Mouse (Mus musculus) mature B cell (primary cell): ENCODE data around the gene Igf1r.

Experiments
- in situ Hi-C: fragments of 300-500 bp; cut with MboI; formaldehyde crosslinking; loops from 2 replicates; pipeline ENCODE4 v1.14.3; 2019

Igf1r gene

GRCm38 (mm10) chr7:68006496-68006895 lies 53.9 kb downstream of the Igf1r start:
- in situ Hi-C loops = no loop called here

DNA sequence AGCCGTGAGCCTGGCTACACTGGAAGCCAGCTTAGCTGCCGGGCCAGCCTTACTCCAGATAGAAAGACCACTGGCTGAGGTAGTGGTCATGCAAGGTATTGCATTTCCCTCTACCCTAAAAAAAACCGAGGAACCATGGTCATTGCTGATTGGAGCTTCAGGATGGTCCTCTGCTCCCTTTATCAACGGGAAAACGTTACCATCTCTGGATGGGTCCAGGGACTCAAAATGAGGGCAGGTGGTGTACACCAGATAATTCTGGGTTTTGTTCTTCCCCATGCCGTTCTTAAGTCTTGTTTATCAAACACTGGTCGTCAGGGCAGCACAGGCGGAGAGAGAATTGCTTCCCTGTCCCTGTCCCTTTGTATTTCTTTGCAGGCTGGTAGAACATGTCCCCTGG lies 57.0 kb downstream of the Igf1r start:
- in situ Hi-C loops = no loop called here

DNA sequence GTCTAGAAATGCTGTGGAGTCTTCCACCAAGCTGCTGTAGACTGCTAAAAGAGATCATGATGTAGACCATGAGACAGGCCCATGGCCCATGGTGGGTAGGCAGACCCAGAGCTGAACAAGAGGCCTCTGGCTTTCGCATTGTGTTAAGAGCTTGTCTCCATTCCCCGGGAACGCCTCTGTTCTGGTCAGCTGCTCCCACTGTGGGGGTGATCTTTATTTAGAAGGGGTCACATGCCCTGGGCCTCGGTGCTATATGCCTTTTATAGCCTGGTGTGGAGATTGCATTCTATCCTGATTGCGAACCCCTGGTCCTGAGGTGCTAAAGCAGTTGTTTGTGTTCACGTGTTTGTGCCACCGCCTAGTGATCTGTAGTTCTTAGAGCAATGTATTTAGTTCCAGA lies 57.5 kb downstream of the Igf1r start:
- in situ Hi-C loops = no loop called here

GRCm38 (mm10) chr7:68010802-68011201 lies 58.2 kb downstream of the Igf1r start:
- in situ Hi-C loops = no loop called here

DNA sequence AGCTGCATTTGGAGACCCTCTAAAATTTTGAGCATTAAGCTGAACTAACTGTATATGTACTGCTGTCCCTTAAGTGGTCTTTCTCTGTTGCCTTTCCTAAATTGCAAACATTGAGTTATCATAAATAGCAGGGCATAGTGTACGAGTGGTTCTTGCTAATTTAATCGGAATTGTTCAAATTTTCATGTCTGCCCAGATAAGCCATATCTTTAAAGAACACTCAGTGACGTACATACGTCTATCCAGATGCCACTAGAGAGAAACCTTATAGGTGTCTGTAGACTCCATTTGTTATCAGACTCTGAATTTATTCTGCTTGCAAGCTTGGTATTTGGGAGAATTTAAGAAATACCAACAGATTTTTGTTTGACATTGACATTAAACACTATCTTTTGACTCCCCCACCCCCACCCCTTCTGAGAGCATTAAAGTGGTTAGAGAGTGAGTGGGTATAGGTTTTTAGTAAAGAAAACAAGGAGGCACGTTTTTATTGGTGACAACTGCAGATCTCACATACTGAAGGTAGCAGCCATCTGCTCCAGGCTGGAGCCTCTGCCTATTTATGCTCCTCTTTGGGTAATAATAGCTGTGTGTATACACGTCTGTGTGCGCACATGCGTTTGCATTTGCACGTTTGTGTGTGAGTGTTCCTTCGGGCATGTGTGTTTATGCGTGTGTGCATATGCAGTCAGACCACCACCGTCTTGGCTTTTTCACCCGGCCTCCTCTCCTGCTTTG lies 58.9 kb downstream of the Igf1r start:
- in situ Hi-C loops = no loop called here

DNA sequence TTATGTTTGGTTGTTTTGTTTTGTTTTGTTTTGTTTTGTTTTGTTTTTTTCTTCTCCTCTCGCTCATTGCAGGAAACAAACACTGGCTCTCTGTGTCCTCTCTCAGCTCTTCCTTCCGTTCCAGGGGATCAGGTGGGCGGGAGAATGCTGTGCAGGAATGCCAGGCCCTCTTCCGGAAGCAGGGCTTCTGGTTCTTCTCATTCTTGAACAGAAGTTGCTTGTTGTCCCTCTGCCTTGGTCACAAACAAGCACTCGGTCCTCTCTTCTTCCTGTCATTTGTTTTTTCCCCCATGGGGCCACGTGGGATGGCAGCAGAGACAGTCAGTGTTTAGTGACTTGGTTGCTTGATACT lies 59.5 kb downstream of the Igf1r start:
- in situ Hi-C loops = no loop called here

DNA sequence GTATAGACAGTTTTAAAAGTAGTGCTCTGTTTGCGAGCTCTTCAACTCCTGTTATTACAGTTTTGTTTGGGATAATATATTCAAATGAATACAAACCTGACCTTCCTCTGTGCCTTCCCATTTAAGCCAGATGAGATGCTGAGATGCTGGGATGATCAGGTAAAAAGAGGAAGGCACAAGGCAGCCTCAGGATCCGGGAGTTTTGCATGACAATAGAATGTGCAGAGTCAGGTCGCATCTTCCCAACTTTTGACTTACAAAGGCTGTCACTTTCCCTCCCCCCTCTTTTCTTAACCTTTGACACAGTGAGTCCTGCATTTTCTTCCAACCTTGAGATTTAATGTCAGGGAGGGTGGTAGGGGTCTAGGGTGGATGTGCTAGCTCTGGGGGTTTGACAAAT lies 61.9 kb downstream of the Igf1r start:
- in situ Hi-C loops = no loop called here

DNA sequence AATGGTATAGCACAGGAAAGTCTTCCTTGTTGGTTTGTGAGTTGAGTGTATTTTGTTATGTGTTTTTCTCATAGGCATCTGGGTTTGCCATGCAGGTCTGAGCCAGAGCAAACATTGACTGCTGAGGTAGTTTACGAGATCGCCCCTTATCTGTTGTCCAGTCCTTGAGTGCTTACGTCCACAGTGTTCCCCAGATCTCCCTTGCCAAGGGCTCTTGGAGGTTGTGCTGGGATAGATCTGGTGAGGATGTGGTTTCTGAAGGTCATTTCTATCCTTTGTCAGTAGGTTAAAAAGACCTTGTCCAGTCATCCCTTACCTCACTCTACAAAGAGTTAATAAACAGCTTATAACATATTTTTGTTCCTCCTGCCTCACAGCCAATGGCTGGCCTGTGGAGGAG lies 62.8 kb downstream of the Igf1r start:
- in situ Hi-C loops = no loop called here

GRCm38 (mm10) chr7:68018038-68018437 lies 65.4 kb downstream of the Igf1r start:
- in situ Hi-C loops = no loop called here

GRCm38 (mm10) chr7:68020556-68020955 lies 67.9 kb downstream of the Igf1r start:
- in situ Hi-C loops = no loop called here

DNA sequence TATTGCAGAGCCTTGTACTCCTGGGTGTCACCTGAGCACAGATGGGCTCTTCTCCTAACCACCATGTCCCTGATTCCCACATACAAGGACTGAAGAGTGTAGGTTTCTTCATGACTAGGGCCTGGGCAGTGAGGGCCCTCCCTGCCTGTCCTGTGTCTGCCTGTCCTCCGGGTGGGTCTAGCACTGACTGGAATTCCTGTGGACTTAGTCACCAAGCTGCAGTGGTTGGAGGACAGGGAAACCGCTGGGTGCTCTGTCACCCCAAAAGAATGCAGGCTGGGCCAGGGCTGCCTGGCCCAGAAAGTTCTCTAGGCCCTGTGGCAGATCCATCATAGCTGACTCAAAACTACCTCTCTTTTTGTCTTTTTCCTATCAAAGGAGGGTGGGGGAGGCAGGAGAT lies 69.1 kb downstream of the Igf1r start:
- in situ Hi-C loops = no loop called here

GRCm38 (mm10) chr7:68022188-68022587 lies 69.6 kb downstream of the Igf1r start:
- in situ Hi-C loops = no loop called here

- in situ Hi-C loops = no loop called here
Observed at GRCm38 (mm10) chr7:68023882-68024281, 71.3 kb downstream of the Igf1r start.

- in situ Hi-C loops = no loop called here
Observed at GRCm38 (mm10) chr7:68024625-68025024, 72.0 kb downstream of the Igf1r start.

GRCm38 (mm10) chr7:68025396-68025795 lies 72.8 kb downstream of the Igf1r start:
- in situ Hi-C loops = no loop called here

DNA sequence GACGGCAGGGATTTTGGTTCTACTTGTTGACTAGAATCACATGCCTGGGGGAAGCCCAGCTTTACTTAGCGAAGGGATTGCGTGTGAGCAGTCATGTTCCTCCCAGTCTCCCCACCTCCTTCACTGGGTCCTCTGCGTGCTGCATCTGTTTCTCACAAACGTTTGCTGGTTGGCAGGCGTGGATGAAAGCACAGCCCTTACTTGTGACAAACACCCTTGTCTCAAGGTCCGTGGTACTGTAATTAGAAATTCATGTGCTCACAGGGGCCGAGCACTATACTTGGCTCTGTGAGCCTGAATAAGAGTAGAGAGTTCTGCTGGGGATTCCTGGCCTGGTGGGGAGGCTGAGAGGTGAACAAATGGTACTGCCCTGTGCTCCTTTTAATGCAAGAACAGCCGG lies 73.4 kb downstream of the Igf1r start:
- in situ Hi-C loops = no loop called here

DNA sequence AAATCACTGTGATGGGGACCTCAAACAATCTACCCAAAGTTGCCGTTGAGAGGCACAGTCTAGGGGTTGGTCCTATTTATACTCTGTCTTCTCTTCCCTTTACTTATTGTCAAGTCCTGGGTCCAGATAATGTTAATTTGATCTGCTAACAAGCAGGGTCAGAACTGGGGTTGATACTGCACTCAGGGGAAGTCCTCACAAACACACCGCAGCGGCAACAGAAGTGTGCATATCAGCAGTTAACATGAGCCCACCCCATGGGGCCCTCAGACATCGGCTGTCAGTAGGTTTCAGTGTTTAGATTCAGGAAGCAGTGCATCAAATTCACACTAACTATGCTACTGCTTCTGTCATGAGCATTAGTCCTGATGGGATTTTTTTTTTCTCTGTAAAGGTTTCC lies 75.5 kb downstream of the Igf1r start:
- in situ Hi-C loops = no loop called here

GRCm38 (mm10) chr7:68030846-68031245 lies 78.2 kb downstream of the Igf1r start:
- in situ Hi-C loops = no loop called here

DNA sequence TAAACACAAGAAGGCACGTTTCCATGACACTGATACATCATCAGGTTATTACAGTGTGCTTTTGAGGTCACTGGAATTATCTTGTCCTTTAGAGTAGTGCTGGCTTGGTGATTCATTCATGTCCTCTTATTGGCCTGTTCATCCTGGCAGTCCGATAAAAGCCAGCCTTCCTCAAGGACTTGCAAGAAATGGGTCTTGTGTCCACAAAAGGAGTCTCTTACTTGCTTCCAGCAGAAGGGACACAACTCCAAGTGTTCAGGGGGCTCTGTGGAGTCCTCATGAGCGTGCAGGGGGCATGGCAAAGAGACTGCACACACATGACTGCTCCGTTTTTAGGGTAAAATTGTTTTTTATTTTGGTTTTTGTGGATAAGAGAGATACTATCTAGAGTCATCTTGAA lies 83.9 kb downstream of the Igf1r start:
- in situ Hi-C loops = no loop called here

- in situ Hi-C loops = no loop called here
Observed at GRCm38 (mm10) chr7:68038846-68039245, 86.2 kb downstream of the Igf1r start.

- in situ Hi-C loops = no loop called here
Observed at GRCm38 (mm10) chr7:68039550-68039949, 86.9 kb downstream of the Igf1r start.

DNA sequence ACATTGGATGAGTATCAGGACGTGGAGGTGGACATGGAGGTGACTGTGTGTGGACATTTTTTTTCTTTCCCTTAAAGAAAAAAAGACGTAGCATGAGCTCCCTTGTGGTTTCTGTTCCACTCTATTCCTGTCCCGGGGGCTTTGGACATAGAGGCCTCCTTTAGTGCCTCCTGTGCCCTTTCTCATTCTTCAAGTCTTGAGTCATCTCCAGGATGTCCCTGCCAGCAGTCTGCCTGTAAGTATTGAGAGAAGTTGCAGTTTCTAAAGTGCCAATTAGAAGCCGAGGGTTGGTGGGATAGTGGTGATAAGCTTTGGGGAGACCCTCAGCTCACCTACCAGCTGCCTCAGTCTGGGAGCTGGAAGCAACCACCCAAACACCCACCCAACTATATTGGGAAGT lies 92.0 kb downstream of the Igf1r start:
- in situ Hi-C loops = no loop called here

DNA sequence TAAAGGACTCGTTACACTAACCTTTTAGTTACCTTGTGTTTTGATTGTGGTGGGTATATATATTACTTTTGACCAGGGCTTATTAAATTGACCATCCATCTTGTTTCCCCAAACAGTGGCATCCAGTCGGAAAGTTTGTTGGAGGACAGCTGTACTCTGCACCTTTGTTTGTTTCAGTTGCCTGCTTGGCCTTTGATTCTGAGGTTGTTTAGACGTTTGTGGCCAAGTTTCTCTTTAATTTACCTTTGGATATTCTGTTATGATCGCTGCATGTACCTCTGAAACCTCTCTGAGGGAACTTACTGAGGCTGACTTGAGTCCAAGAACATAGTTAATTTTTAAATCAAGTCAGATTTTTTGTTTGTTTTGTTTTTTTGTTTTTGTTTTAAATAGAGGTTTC lies 94.5 kb downstream of the Igf1r start:
- in situ Hi-C loops = no loop called here

DNA sequence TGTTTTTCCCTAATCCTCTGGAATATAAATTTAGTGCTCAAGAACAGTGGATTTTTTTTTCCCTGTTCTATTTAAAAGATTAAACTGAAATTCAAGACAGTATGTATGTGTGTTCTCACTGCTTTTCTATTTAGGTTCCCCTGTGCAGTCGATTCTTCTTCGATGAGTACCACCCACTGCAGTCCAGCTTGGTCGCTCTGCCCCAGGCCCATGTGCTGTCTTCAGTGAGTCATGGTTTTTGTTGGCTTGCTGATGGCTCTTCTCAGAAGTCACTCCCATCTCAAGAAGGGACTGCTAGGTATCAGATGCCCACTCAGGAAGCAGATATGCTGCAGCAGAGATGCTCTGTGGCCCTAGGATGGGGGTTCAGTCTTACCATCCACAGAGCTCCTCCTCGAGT lies 95.9 kb downstream of the Igf1r start:
- in situ Hi-C loops = no loop called here
